Mouse (Mus musculus): ENCODE measurements around the gene Pheta1. TPM values are rescaled to one million over a fixed set of nuclear protein-coding genes. Genes with fewer than 3 reads are reported as not detected.

The Pheta1 gene
- total RNA-seq, 2 experiments from 2014 or later, result 13.2 to 13.6 TPM

GRCm38 (mm10) chr5:121822786-121823505, 25.8 kb upstream of the Pheta1 start:
- intact Hi-C loops (cut with DNase I), result no loop called here
- DNase-seq, result no peak

GRCm38 (mm10) chr5:121823668-121824067, 25.1 kb upstream of the Pheta1 start:
- no peak for DNase-seq
- intact Hi-C loops (cut with DNase I), result no loop called here

GRCm38 (mm10) chr5:121824121-121824520, 24.7 kb upstream of the Pheta1 start:
- intact Hi-C loops (cut with DNase I), result no loop called here
- peak; percentile 62 to 66 for DNase-seq

GRCm38 (mm10) chr5:121825606-121826005, 23.2 kb upstream of the Pheta1 start:
- intact Hi-C loops (cut with DNase I), result no loop called here
- DNase-seq, result no peak

GRCm38 (mm10) chr5:121827876-121828275, 20.9 kb upstream of the Pheta1 start:
- intact Hi-C loops (cut with DNase I), result no loop called here
- no peak for DNase-seq

GRCm38 (mm10) chr5:121828491-121829432, 20.0 kb upstream of the Pheta1 start:
- intact Hi-C loops (cut with DNase I), result no loop called here
- no peak for DNase-seq

GRCm38 (mm10) chr5:121831002-121831601, 17.7 kb upstream of the Pheta1 start:
- intact Hi-C loops (cut with DNase I), result no loop called here
- DNase-seq, result no peak

GRCm38 (mm10) chr5:121832376-121833155, 16.2 kb upstream of the Pheta1 start:
- DNase-seq, result no peak

GRCm38 (mm10) chr5:121833159-121833558, 15.6 kb upstream of the Pheta1 start:
- no peak for DNase-seq

More at GRCm38 (mm10) chr5:121832376-121833155, 16.2 kb upstream of the Pheta1 start:
- intact Hi-C loops (cut with DNase I), result no loop called here

GRCm38 (mm10) chr5:121833572-121834240, 15.1 kb upstream of the Pheta1 start:
- intact Hi-C loops (cut with DNase I), result no loop called here
- DNase-seq, result peak; percentile 82 to 84

More at GRCm38 (mm10) chr5:121833159-121833558, 15.6 kb upstream of the Pheta1 start:
- intact Hi-C loops (cut with DNase I), result no loop called here

GRCm38 (mm10) chr5:121834241-121834606, 14.6 kb upstream of the Pheta1 start:
- intact Hi-C loops (cut with DNase I), result no loop called here

GRCm38 (mm10) chr5:121834991-121835747, 13.6 kb upstream of the Pheta1 start:
- intact Hi-C loops (cut with DNase I), result no loop called here
- no peak for DNase-seq

More at GRCm38 (mm10) chr5:121834241-121834606, 14.6 kb upstream of the Pheta1 start:
- DNase-seq, result no peak

- intact Hi-C loops (cut with DNase I), result no loop called here
- peak in 1 of 2 experiments; percentile 49 for DNase-seq
Measured at GRCm38 (mm10) chr5:121835949-121836691, 12.7 kb upstream of the Pheta1 start.

GRCm38 (mm10) chr5:121836692-121837415, 11.9 kb upstream of the Pheta1 start:
- intact Hi-C loops (cut with DNase I), result no loop called here
- DNase-seq, result peak; percentile 94 to 96

GRCm38 (mm10) chr5:121837441-121838340, 11.1 kb upstream of the Pheta1 start, which contains the start of gene Sh2b3:
Gene Sh2b3 (minus strand): TSS chr5:121837646.
- peak; percentile 69 to 70 for DNase-seq
- intact Hi-C loops (cut with DNase I), result no loop called here

All from heart, postnatal 14 days (tissue).